Mouse (Mus musculus) midbrain, embryonic 15.5 days (tissue): ENCODE data around the gene Senp7. TPM values are rescaled to one million over a fixed set of nuclear protein-coding genes. Genes with fewer than 3 reads are reported as not detected.
"Not testable (repeated sequence)": the region's sequence is repeated elsewhere in the genome, so short reads cannot be mapped to it uniquely, and the experiment has no call there.

Experiments used
- ATAC-seq: fragments of 200-750 bp; cut with Nextera tagmentation; replicated peaks from 2 replicates; pipeline ENCODE4 v1.8.0; 2017; ENCODE audit warnings: moderate TSS enrichment
- H3K27ac ChIP-seq: fragments of 300-500 bp; sonication (generic); 2 replicates; pipeline ENCODE4 v1.5.1; 2015; ENCODE audit warnings: mild to moderate bottlenecking, inconsistent platforms
- H3K27me3 ChIP-seq: fragments of 300-500 bp; sonication (generic); replicated peaks from 2 replicates; pipeline ENCODE4 v1.6.1; 2015; ENCODE audit warnings: inconsistent platforms
- H3K36me3 ChIP-seq: fragments of 300-500 bp; sonication (generic); replicated peaks from 2 replicates; pipeline ENCODE4 v1.6.1; 2015; ENCODE audit warnings: inconsistent platforms
- H3K4me1 ChIP-seq: fragments of 300-500 bp; sonication (generic); 2 replicates; pipeline ENCODE4 v1.6.1; 2015; ENCODE audit warnings: inconsistent platforms
- H3K4me2 ChIP-seq: fragments of 300-500 bp; sonication (generic); 2 replicates; pipeline ENCODE4 v1.6.1; 2015; ENCODE audit warnings: inconsistent platforms, mild to moderate bottlenecking, moderate library complexity
- H3K4me3 ChIP-seq: fragments of 300-500 bp; sonication (generic); 2 replicates; pipeline ENCODE4 v1.5.1; 2015; ENCODE audit warnings: mild to moderate bottlenecking, inconsistent platforms
- H3K9ac ChIP-seq: fragments of 300-500 bp; sonication (generic); 2 replicates; pipeline ENCODE4 v1.6.1; 2015; ENCODE audit warnings: mild to moderate bottlenecking, inconsistent platforms
- H3K9me3 ChIP-seq: fragments of 300-500 bp; sonication (generic); 2 replicates; pipeline ENCODE4 v1.6.1; 2016; ENCODE audit warnings: inconsistent platforms
- WGBS: fragments of 180-500 bp; shearing (Covaris S2); methylation state at CpG from one replicate; pipeline ENCODE4 v1.1.7; 2015; ENCODE audit warnings: mixed read lengths; 5-methylcytosine and 5-hydroxymethylcytosine counted together
- polyA plus RNA-seq: library from polyadenylated mRNA; unstranded; fragments of >200 nt; fragmentation: Nextera tagmentation; extraction: Ambion mirVana; gene quantifications from 2 replicates; pipeline ENCODE4 v1.2.1, GENCODE M21; 2015

The Senp7 gene
- polyA plus RNA-seq, 1 experiment from 2014 or later: 59.3 TPM

- not testable (repeated sequence) for ATAC-seq
These were observed 48.4 kb downstream of the Senp7 start for GRCm38 (mm10) chr16:56096401-56097018.

GRCm38 (mm10) chr16:56115706-56116105 is 67.6 kb downstream of the Senp7 start:
- no peak overlapping the region for H3K4me3 ChIP-seq
- no peaks in the 10 kb centered on the region for H3K27me3 ChIP-seq
- no peak overlapping the region for H3K9ac ChIP-seq
- no peaks in the 10 kb centered on the region for H3K9me3 ChIP-seq
- no peak overlapping the region for H3K4me2 ChIP-seq
- H3K27ac ChIP-seq: no peak overlapping the region
- 75% methylated on average over 3 of the region's 3 CpGs for WGBS
- ATAC-seq: no peak
- H3K4me1 ChIP-seq: no peaks in the 10 kb centered on the region
- H3K36me3 ChIP-seq: peaks cover 28% of the 10 kb centered on the region

More at GRCm38 (mm10) chr16:56096401-56097018, 48.4 kb downstream of the Senp7 start:
- peaks cover 24% of the 10 kb centered on the region for H3K36me3 ChIP-seq
- not testable (repeated sequence) for H3K4me1 ChIP-seq, H3K9me3 ChIP-seq, H3K4me2 ChIP-seq, H3K27me3 ChIP-seq, H3K4me3 ChIP-seq, H3K9ac ChIP-seq, H3K27ac ChIP-seq

- ATAC-seq: no peak
- Histone ChIP-seq H3K4me3 (no peak overlapping the region), H3K27ac (no peak overlapping the region), H3K36me3 (peaks cover 28% of the 10 kb centered on the region), H3K4me1 (no peaks in the 10 kb centered on the region), H3K27me3 (no peaks in the 10 kb centered on the region), H3K9me3 (no peaks in the 10 kb centered on the region), H3K9ac (no peak overlapping the region), H3K4me2 (no peak overlapping the region)
- 85% methylated on average over 5 of the region's 5 CpGs for WGBS
These were observed 68.0 kb downstream of the Senp7 start for GRCm38 (mm10) chr16:56116155-56116554.

- H3K4me3 ChIP-seq: no peak overlapping the region
- ATAC-seq: no peak
- H3K36me3 ChIP-seq: peaks cover 23% of the 10 kb centered on the region
- no peak overlapping the region for H3K9ac ChIP-seq
- no peaks in the 10 kb centered on the region for H3K9me3 ChIP-seq
- no peak overlapping the region for H3K4me2 ChIP-seq
- no peak overlapping the region for H3K27ac ChIP-seq
- H3K4me1 ChIP-seq: no peaks in the 10 kb centered on the region
- WGBS: 93% methylated on average over 10 of the region's 10 CpGs
- no peaks in the 10 kb centered on the region for H3K27me3 ChIP-seq
These were observed 69.4 kb downstream of the Senp7 start for GRCm38 (mm10) chr16:56117327-56118180.

GRCm38 (mm10) chr16:56122517-56122916 is 74.4 kb downstream of the Senp7 start:
- H3K36me3 ChIP-seq: peaks cover 17% of the 10 kb centered on the region; the same call in 1 of the 2 replicates
- H3K9ac ChIP-seq: no peak overlapping the region
- no peaks in the 10 kb centered on the region for H3K9me3 ChIP-seq
- no peak overlapping the region for H3K4me3 ChIP-seq
- H3K27me3 ChIP-seq: no peaks in the 10 kb centered on the region
- H3K4me2 ChIP-seq: no peak overlapping the region
- no peaks in the 10 kb centered on the region for H3K4me1 ChIP-seq
- no peak for ATAC-seq
- WGBS: 87% methylated on average over 5 of the region's 5 CpGs
- no peak overlapping the region for H3K27ac ChIP-seq

GRCm38 (mm10) chr16:56124045-56124444 is 75.9 kb downstream of the Senp7 start:
- Histone ChIP-seq H3K4me2 (no peak overlapping the region), H3K27ac (no peak overlapping the region), H3K9me3 (no peaks in the 10 kb centered on the region), H3K9ac (no peak overlapping the region), H3K36me3 (peaks cover 19% of the 10 kb centered on the region; the same call in 1 of the 2 replicates), H3K4me1 (no peaks in the 10 kb centered on the region), H3K4me3 (no peak overlapping the region), H3K27me3 (no peaks in the 10 kb centered on the region)
- no peak for ATAC-seq
- 98% methylated on average over 3 of the region's 3 CpGs for WGBS

GRCm38 (mm10) chr16:56131666-56132065 is 83.5 kb downstream of the Senp7 start:
- H3K27ac ChIP-seq: no peak overlapping the region
- no peaks in the 10 kb centered on the region for H3K27me3 ChIP-seq
- H3K4me1 ChIP-seq: no peaks in the 10 kb centered on the region
- ATAC-seq: no peak
- peaks cover 12% of the 10 kb centered on the region; the same call in 1 of the 2 replicates for H3K36me3 ChIP-seq
- WGBS: 36% methylated on average over 3 of the region's 3 CpGs
- H3K4me3 ChIP-seq: no peak overlapping the region
- H3K4me2 ChIP-seq: no peak overlapping the region
- H3K9me3 ChIP-seq: no peaks in the 10 kb centered on the region
- H3K9ac ChIP-seq: no peak overlapping the region

- H3K4me1 ChIP-seq: no peaks in the 10 kb centered on the region
- 58% methylated on average over 4 of the region's 4 CpGs for WGBS
- H3K9me3 ChIP-seq: no peaks in the 10 kb centered on the region
- no peak for ATAC-seq
- H3K9ac ChIP-seq: no peak overlapping the region
- H3K27ac ChIP-seq: no peak overlapping the region
- H3K4me3 ChIP-seq: no peak overlapping the region
- H3K27me3 ChIP-seq: no peaks in the 10 kb centered on the region
- H3K4me2 ChIP-seq: no peak overlapping the region
- peaks cover 6% of the 10 kb centered on the region; the same call in 1 of the 2 replicates for H3K36me3 ChIP-seq
These were observed 86.0 kb downstream of the Senp7 start for GRCm38 (mm10) chr16:56134149-56134548.

- 94% methylated on average over 5 of the region's 5 CpGs for WGBS
- not testable (repeated sequence) for H3K27ac ChIP-seq, H3K4me2 ChIP-seq, H3K27me3 ChIP-seq, H3K4me1 ChIP-seq, H3K9ac ChIP-seq, H3K9me3 ChIP-seq, H3K4me3 ChIP-seq
- peak; percentile 60 for ATAC-seq
- H3K36me3 ChIP-seq: peaks cover 12% of the 10 kb centered on the region; the same call in 1 of the 2 replicates
These were observed 89.5 kb downstream of the Senp7 start for GRCm38 (mm10) chr16:56137672-56138071.

GRCm38 (mm10) chr16:56139921-56140320 is 91.8 kb downstream of the Senp7 start:
- no peak overlapping the region for H3K4me3 ChIP-seq

GRCm38 (mm10) chr16:56144876-56145555 is 96.9 kb downstream of the Senp7 start:
- peaks cover 10% of the 10 kb centered on the region for H3K36me3 ChIP-seq
- ATAC-seq: no peak

More at GRCm38 (mm10) chr16:56139921-56140320, 91.8 kb downstream of the Senp7 start:
- ATAC-seq: no peak
- H3K4me2 ChIP-seq: no peak overlapping the region
- H3K4me1 ChIP-seq: no peaks in the 10 kb centered on the region
- H3K36me3 ChIP-seq: peaks cover 16% of the 10 kb centered on the region
- no peaks in the 10 kb centered on the region for H3K27me3 ChIP-seq
- 86% methylated on average over 3 of the region's 3 CpGs for WGBS
- H3K9ac ChIP-seq: no peak overlapping the region
- H3K27ac ChIP-seq: no peak overlapping the region
- H3K9me3 ChIP-seq: no peaks in the 10 kb centered on the region

GRCm38 (mm10) chr16:56147679-56148078 is 99.5 kb downstream of the Senp7 start:
- H3K9ac ChIP-seq: no peak overlapping the region
- no peaks in the 10 kb centered on the region for H3K9me3 ChIP-seq
- no peak for ATAC-seq
- H3K27me3 ChIP-seq: no peaks in the 10 kb centered on the region
- 44% methylated on average over 2 of the region's 2 CpGs for WGBS
- no peak overlapping the region for H3K4me2 ChIP-seq
- H3K4me1 ChIP-seq: no peaks in the 10 kb centered on the region
- H3K27ac ChIP-seq: no peak overlapping the region
- H3K36me3 ChIP-seq: peaks cover 3% of the 10 kb centered on the region; the same call in 1 of the 2 replicates
- no peak overlapping the region for H3K4me3 ChIP-seq

More at GRCm38 (mm10) chr16:56144876-56145555, 96.9 kb downstream of the Senp7 start:
- H3K4me1 ChIP-seq: no peaks in the 10 kb centered on the region
- no peak overlapping the region for H3K4me2 ChIP-seq
- no peaks in the 10 kb centered on the region for H3K27me3 ChIP-seq
- H3K9me3 ChIP-seq: no peaks in the 10 kb centered on the region
- H3K4me3 ChIP-seq: no peak overlapping the region
- WGBS: 97% methylated on average over 17 of the region's 17 CpGs
- H3K27ac ChIP-seq: no peak overlapping the region
- H3K9ac ChIP-seq: no peak overlapping the region
